Mouse (Mus musculus) lung, embryonic 16.5 days (tissue): ENCODE measurements at regions not wholly inside any gene's neighbourhood (a gene's known extent, or its start where the extent isn't known, plus 50 kb on each side); places are given as distances from the start of the nearest gene placed in this dataset.
"Not testable (repeated sequence)": the region's sequence is repeated elsewhere in the genome, so short reads cannot be mapped to it uniquely, and the experiment has no call there.

Experiments used
- ATAC-seq: fragments of 200-750 bp; cut with Nextera tagmentation; 2 replicates; pipeline ENCODE4 v1.8.0; 2017; ENCODE audit warnings: low read depth, mild to moderate bottlenecking, moderate library complexity
- H3K27ac ChIP-seq: fragments of 300-500 bp; sonication (generic); 2 replicates; pipeline ENCODE4 v1.5.1; 2014; ENCODE audit warnings: mild to moderate bottlenecking, control low read depth, low read length
- H3K27me3 ChIP-seq: fragments of 300-500 bp; sonication (generic); 2 replicates; pipeline ENCODE4 v1.6.1; 2014; ENCODE audit warnings: low read depth, low read length, mixed read lengths; ENCODE audit not compliant: control insufficient read depth, insufficient read depth
- H3K36me3 ChIP-seq: fragments of 300-500 bp; sonication (generic); 2 replicates; pipeline ENCODE4 v1.6.1; 2014; ENCODE audit warnings: low read length; ENCODE audit not compliant: control insufficient read depth, insufficient read depth
- H3K4me1 ChIP-seq: fragments of 300-500 bp; sonication (generic); replicated peaks from 2 replicates; pipeline ENCODE4 v1.6.1; 2014; ENCODE audit warnings: low read length, mixed read lengths; ENCODE audit not compliant: control insufficient read depth, insufficient read depth
- H3K4me2 ChIP-seq: fragments of 300-500 bp; sonication (generic); 2 replicates; pipeline ENCODE4 v1.6.1; 2014; ENCODE audit warnings: low read depth, low read length, control low read depth
- H3K4me3 ChIP-seq: fragments of 300-500 bp; sonication (generic); 2 replicates; pipeline ENCODE4 v1.5.1; 2014; ENCODE audit warnings: mild to moderate bottlenecking, low read length, control low read depth
- H3K9ac ChIP-seq: fragments of 300-500 bp; sonication (generic); 2 replicates; pipeline ENCODE4 v1.6.1; 2014; ENCODE audit warnings: low read length, control low read depth
- H3K9me3 ChIP-seq: fragments of 300-500 bp; sonication (generic); 2 replicates; pipeline ENCODE4 v1.6.1; 2016; ENCODE audit warnings: low read length; ENCODE audit not compliant: control insufficient read depth
- WGBS: fragments of 180-500 bp; shearing (Covaris S2); extraction: QIAGEN DNeasy Blood & Tissue Kit; methylation state at CpG from one replicate; pipeline ENCODE4 v1.1.7; 2014; 5-methylcytosine and 5-hydroxymethylcytosine counted together

DNA sequence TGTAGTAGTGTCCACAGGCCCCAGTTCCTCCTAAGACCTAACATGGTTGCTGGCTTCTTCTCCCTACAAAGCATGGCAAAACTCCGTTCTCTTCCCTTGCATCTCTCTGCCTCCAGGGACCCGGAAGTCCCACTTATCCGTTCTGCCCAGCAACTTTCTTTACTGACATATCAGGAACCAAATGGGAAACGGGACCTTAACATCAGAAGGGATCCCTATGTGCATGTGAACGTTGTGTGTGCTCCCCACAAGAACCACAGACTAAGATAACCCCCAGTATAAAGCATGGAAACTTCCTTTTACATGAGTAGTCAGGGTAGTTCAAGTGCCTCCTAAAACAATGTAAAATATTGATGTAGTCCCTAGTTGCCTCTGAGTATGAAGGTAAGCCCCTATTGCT lies 61.6 kb downstream of the Zxdb start:
- Histone ChIP-seq H3K4me2 (no peak overlapping the region), H3K4me3 (no peak overlapping the region), H3K9me3 (no peaks in the 10 kb centered on the region), H3K9ac (no peak overlapping the region), H3K27me3 (no peaks in the 10 kb centered on the region), H3K36me3 (no peaks in the 10 kb centered on the region), H3K4me1 (no peaks in the 10 kb centered on the region), H3K27ac (no peak overlapping the region)
- no peak for ATAC-seq
- WGBS: 76% methylated on average over 5 of the region's 5 CpGs

DNA sequence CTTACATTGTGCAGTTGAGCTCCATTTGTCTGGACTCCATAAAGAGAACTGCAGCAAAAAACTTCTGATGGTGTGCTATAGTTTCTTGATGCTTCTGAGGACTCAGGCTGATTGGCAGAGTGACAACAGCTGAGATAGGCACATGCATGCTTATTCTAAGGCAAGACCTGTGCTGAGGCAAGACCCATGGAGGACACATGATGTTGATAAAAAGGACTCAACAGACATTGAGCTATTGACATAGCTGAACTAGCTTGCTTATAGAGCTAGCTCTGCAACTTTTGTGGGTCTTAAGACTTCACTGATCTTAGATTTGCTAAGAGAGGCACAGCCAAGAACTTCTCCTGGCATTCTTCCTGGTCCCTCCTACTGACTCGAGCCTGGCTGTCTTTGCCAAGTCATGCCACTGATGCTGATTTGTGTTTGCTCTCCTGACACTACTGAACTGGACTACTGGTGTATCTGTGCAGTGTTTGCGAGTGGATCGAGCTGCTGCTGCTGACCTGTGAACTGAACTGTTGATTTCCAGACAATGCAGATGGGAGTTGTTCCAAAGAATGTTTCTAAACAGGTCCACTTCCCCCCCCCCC lies 64.1 kb downstream of the Zxdb start:
- WGBS: 68% methylated on average over 3 of the region's 3 CpGs
- no peak for ATAC-seq
- H3K4me2 ChIP-seq: no peak overlapping the region

DNA sequence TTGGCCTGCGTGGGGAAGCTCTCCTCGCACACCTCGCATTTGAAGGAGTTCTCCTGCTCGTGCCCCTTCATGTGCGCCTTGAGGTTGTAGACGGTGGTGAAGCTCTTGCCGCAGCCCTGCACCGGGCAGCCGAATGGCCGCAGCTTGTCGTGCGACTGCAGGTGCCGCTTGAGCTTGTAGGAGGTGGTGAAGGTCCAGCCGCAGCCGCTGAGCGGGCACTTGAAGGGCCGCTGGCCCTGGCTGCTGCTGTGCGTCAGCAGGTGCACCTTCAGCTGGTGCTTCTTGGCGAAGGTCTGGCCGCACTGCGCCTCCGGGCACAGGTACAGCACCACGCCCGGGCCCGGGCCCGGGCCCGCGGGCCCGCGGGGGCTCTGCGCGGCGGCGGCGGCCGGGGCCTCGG lies 72.5 kb downstream of the Zxdb start:
- not testable (repeated sequence) for H3K4me3 ChIP-seq, H3K27me3 ChIP-seq, H3K27ac ChIP-seq, H3K36me3 ChIP-seq, H3K4me2 ChIP-seq, H3K9ac ChIP-seq, H3K4me1 ChIP-seq, H3K9me3 ChIP-seq
- no CpG with 5 or more reads among the region's 37 CpGs for WGBS
- ATAC-seq: peak; percentile 46

More for the DNA sequence above, 64.1 kb downstream of the Zxdb start:
- H3K9me3 ChIP-seq: no peaks in the 10 kb centered on the region
- H3K4me1 ChIP-seq: no peaks in the 10 kb centered on the region
- H3K4me3 ChIP-seq: no peak overlapping the region
- no peaks in the 10 kb centered on the region; the same call in 1 of the 2 replicates for H3K36me3 ChIP-seq
- no peak overlapping the region for H3K27ac ChIP-seq
- H3K9ac ChIP-seq: no peak overlapping the region
- H3K27me3 ChIP-seq: no peaks in the 10 kb centered on the region

GRCm38 (mm10) chrX:94797348-94798182 lies 73.2 kb downstream of the Zxdb start:
- ATAC-seq: peak; percentile 84
- H3K4me2 ChIP-seq, H3K27me3 ChIP-seq, H3K9ac ChIP-seq, H3K36me3 ChIP-seq, H3K9me3 ChIP-seq, H3K4me3 ChIP-seq, H3K4me1 ChIP-seq, H3K27ac ChIP-seq: not testable (repeated sequence)
- no CpG with 5 or more reads among the region's 131 CpGs for WGBS

DNA sequence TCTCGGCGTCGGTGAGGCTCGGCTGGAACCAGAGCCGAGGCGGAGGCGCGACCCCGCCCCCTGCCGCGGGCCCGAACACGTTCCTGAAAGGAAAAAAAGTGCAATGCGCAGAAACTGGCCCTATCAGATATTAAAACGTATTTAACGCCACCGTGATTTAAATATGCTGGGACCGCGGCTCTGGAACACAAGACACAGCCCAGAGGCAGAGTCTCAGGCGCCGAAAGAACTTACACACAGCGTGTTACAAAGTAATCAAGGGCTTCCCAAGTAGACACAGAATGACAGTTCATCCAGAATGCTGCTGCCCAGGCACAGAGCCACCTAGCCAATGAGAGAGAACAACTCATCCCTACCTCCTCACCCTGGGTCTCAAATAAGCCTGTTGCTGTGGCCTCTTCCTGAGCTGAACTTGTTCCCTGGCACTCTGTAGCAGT lies 73.8 kb downstream of the Zxdb start:
- H3K9ac ChIP-seq, H3K27ac ChIP-seq, H3K27me3 ChIP-seq, H3K36me3 ChIP-seq, H3K4me2 ChIP-seq, H3K9me3 ChIP-seq, H3K4me1 ChIP-seq, H3K4me3 ChIP-seq: not testable (repeated sequence)
- no CpG with 5 or more reads among the region's 22 CpGs for WGBS
- ATAC-seq: peak; percentile 78

DNA sequence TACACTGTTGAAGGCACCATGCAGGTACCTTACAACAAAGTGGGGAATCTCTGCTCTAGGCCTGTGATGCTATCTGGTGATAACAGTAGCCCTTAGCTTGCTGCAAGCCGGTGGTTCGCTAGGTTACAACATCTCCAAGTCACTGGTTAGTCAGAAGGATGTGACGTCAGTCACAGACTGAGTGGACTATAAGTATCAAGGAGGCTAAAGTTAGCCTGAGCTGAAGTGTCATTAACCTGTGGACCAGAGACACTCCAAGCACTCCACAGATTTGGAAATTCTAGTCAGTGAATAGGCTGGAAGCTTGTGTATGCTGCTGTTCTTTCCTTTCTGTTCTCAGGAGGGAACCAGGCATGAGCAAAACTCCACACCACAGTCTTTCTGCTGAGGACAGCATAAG lies 88.4 kb downstream of the Zxdb start:
- not testable (repeated sequence) for H3K9me3 ChIP-seq, H3K4me3 ChIP-seq, H3K27ac ChIP-seq, H3K4me2 ChIP-seq, H3K4me1 ChIP-seq, H3K9ac ChIP-seq, H3K27me3 ChIP-seq, H3K36me3 ChIP-seq
- no CpG with 5 or more reads among the region's 3 CpGs for WGBS
- peak; percentile 60 for ATAC-seq

GRCm38 (mm10) chrX:94827524-94827923 lies 103.2 kb downstream of the Zxdb start:
- not testable (repeated sequence) for H3K4me1 ChIP-seq, H3K27me3 ChIP-seq, H3K27ac ChIP-seq, H3K4me3 ChIP-seq, H3K9ac ChIP-seq, H3K36me3 ChIP-seq, H3K4me2 ChIP-seq, H3K9me3 ChIP-seq, ATAC-seq
- WGBS: 96% methylated on average over 6 of the region's 6 CpGs

GRCm38 (mm10) chrX:94844110-94844779 lies 119.9 kb downstream of the Zxdb start:
- H3K4me1 ChIP-seq, H3K4me2 ChIP-seq, H3K27ac ChIP-seq, H3K36me3 ChIP-seq, H3K4me3 ChIP-seq, H3K9ac ChIP-seq, H3K9me3 ChIP-seq, H3K27me3 ChIP-seq: not testable (repeated sequence)
- ATAC-seq: 0 out of 2 replicates have a peak, but pooled peaks have one; percentile 36
- WGBS: 41% methylated on average over 2 of the region's 2 CpGs

DNA sequence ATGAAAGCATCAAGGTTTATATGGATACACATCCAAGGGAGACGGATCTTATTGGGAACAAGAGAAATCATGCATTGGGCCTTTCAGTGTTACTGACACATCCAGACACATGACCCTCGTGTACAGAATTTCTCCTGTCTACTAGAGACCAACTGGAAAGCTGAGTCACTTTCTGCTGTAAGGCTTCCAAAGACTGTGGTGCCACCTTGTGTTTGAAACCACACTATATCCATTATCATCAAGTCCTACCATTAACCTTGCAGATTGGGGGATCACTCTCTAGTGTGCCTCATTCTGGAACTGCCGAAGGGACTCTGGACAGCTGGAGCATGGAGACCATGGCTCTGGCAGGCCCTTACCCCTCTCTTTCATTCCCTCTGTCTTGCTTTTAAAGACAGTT lies 125.2 kb downstream of the Zxdb start:
- 85% methylated on average over 1 of the region's 3 CpGs for WGBS

More for the DNA sequence above, 125.2 kb downstream of the Zxdb start:
- H3K27ac ChIP-seq, H3K27me3 ChIP-seq, H3K4me1 ChIP-seq, H3K9me3 ChIP-seq, H3K9ac ChIP-seq, H3K4me3 ChIP-seq, H3K36me3 ChIP-seq, ATAC-seq, H3K4me2 ChIP-seq: not testable (repeated sequence)
